Mouse (Mus musculus): ENCODE data around the gene Hspa1l. TPM values are rescaled to one million over a fixed set of nuclear protein-coding genes. Genes with fewer than 3 reads are reported as not detected.
"Not testable (repeated sequence)": the region's sequence is repeated elsewhere in the genome, so short reads cannot be mapped to it uniquely, and the experiment has no call there.

Gene Hspa1l
- polyA plus RNA-seq, 1 experiment from 2014 or later = 0.71 TPM

DNA sequence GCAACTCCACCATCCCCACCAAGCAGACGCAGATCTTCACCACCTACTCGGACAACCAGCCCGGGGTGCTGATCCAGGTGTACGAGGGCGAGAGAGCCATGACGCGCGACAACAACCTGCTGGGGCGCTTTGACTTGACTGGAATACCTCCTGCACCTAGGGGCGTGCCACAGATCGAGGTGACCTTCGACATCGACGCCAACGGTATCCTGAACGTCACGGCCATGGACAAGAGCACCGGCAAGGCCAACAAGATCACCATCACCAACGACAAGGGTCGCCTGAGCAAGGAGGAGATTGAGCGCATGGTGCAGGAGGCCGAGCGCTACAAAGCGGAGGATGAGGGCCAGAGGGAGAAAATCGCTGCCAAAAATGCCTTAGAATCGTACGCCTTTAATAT is 5.7 kb downstream of the Hspa1l start:
- Histone ChIP-seq H3K9me3 (replicated peaks) (no peaks in the 10 kb centered on the region), H3K9ac (no peak overlapping the region), H3K4me2 (replicated peaks) (no peak overlapping the region), H3K27ac (replicated peaks) (no peak overlapping the region), H3K4me3 (replicated peaks) (no peak overlapping the region), H3K36me3 (no peaks in the 10 kb centered on the region), H3K4me1 (peaks cover 14% of the 10 kb centered on the region), H3K27me3 (no peaks in the 10 kb centered on the region)
- ATAC-seq (ENCODE audit: insufficient number of reproducible peaks, low FRiP score, low TSS enrichment, low read depth) = no peak
- WGBS = 92% methylated on average over 27 of the region's 27 CpGs

DNA sequence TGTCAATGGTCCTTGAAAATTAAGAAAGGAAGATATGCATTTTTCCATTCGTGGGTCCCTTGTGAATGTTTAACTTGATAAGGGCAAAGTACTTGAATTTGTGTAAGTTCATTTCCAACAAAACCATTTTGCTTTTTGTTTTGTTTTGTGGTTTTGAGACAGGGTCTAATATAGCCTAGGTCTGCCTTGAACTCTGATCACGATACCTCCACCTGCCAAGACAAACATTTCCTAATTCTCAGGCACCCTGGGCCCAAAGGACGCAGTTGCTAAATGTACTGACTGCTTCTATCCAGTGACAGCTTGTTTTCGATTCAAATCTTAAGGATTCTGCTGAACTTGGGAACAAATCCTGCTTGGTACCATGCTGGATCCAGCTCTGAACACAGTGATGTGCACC is 7.1 kb downstream of the Hspa1l start:
- H3K36me3 ChIP-seq = no peaks in the 10 kb centered on the region
- H3K27me3 ChIP-seq = no peaks in the 10 kb centered on the region
- no peak for ATAC-seq (ENCODE audit: insufficient number of reproducible peaks, low FRiP score, low TSS enrichment, low read depth)
- H3K27ac ChIP-seq (replicated peaks) = no peak overlapping the region
- no peak overlapping the region for H3K4me2 ChIP-seq (replicated peaks)
- no peak overlapping the region for H3K4me3 ChIP-seq (replicated peaks)
- no peaks in the 10 kb centered on the region for H3K9me3 ChIP-seq (replicated peaks)
- 90% methylated on average over 4 of the region's 4 CpGs for WGBS
- H3K9ac ChIP-seq = no peak overlapping the region
- H3K4me1 ChIP-seq = peaks cover 14% of the 10 kb centered on the region

GRCm38 (mm10) chr17:34980655-34981054 is 8.2 kb downstream of the Hspa1l start:
- 6% methylated on average over 2 of the region's 2 CpGs for WGBS

DNA sequence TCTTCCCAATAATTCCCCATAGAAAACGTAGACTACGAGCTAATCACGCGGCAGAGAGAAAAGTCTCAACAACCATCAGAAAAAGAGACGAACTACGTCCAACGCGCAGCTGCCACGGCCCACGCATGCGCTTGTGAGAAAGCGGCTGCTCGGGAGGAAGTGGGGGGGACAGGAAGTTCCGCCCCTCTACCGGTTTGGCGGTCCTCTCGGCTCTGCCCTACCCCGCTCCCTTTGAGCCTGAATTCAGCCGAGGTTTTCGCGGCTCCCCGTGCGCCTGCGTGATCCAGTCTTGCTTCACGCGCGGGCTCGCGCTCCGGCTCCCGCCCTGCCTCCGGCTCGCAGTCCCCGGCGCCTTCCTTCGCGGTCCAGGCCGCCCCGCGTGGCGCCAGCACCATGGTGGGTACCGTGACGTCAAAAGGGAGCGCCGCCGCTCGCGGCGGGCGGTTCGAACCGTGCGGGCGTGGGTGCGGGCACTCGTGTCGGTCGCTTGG is 9.2 kb downstream of the Hspa1l start, which contains the start of gene Lsm2:
Lsm2 (plus strand) TSS at position 173 of the 491 bp plus-strand sequence.
- H3K4me3 ChIP-seq (replicated peaks) = peak within 1 kb of the TSS; percentile 88
- ATAC-seq (ENCODE audit: insufficient number of reproducible peaks, low FRiP score, low TSS enrichment, low read depth) = peak; percentile 94
- peak within 1 kb of the TSS; percentile 90 for H3K9ac ChIP-seq
- peaks cover 19% of the 10 kb centered on the region for H3K36me3 ChIP-seq
- peak within 1 kb of the TSS; percentile 99 for H3K27ac ChIP-seq (replicated peaks)
- under 1% methylated on average over 58 of the region's 58 CpGs for WGBS
- no peaks in the 10 kb centered on the region for H3K9me3 ChIP-seq (replicated peaks)
- peak within 1 kb of the TSS; percentile 87 for H3K4me2 ChIP-seq (replicated peaks)
- peaks cover 14% of the 10 kb centered on the region for H3K4me1 ChIP-seq
- no peaks in the 10 kb centered on the region for H3K27me3 ChIP-seq

More at GRCm38 (mm10) chr17:34980655-34981054, 8.2 kb downstream of the Hspa1l start:
- peak overlapping the region; percentile 99 for H3K27ac ChIP-seq (replicated peaks)
- H3K9ac ChIP-seq = peak overlapping the region; percentile 90; the same call in 1 of the 2 replicates
- no peaks in the 10 kb centered on the region for H3K9me3 ChIP-seq (replicated peaks)
- H3K4me2 ChIP-seq (replicated peaks) = peak overlapping the region; percentile 87
- H3K36me3 ChIP-seq = peaks cover 8% of the 10 kb centered on the region
- H3K27me3 ChIP-seq = no peaks in the 10 kb centered on the region
- H3K4me1 ChIP-seq = peaks cover 14% of the 10 kb centered on the region
- no peak for ATAC-seq (ENCODE audit: insufficient number of reproducible peaks, low FRiP score, low TSS enrichment, low read depth)
- H3K4me3 ChIP-seq (replicated peaks) = peak overlapping the region; percentile 88

DNA sequence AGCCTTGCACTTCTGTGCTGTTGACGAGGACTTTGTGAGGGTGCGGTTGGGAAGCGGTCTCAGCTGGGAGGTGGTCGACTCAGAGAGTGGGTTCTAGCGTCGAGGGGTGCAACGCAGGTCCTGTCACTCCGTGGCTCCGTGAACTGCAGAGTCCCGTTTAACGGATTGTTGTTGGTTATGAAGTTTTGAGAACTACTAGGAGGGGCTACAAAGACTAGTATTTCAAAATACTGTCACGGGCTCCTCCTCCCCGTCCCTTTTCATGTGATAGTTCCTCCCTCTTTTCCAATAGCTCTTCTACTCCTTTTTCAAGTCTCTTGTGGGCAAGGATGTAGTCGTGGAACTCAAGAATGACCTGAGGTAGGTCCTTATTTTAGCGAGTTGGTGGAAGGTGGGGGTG is 9.8 kb downstream of the Hspa1l start:
- WGBS = 0% methylated on average over 15 of the region's 15 CpGs

DNA sequence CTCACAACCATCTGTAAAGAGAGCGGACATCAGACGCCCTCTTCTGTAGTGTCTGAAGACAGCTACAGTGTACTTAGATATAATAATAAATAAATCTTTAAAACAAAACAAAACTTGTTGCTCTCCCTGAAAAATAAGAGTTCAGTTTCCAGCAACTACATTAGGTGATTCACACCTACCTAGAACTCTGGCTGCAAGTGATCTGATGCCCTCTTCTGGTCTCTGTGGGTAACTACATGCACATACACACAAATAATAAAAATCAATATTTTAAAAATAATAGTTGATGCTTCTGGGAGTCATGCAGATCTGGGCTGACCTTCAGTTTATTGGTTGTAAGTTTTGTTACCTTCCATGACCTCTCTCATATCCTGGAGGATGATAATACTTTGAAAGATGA is 11.7 kb downstream of the Hspa1l start:
- Histone ChIP-seq H3K4me3 (replicated peaks) (no peak overlapping the region), H3K4me1 (peaks cover 14% of the 10 kb centered on the region), H3K4me2 (replicated peaks) (no peak overlapping the region), H3K36me3 (peaks cover 24% of the 10 kb centered on the region), H3K9ac (no peak overlapping the region), H3K27me3 (no peaks in the 10 kb centered on the region), H3K9me3 (replicated peaks) (no peaks in the 10 kb centered on the region), H3K27ac (replicated peaks) (no peak overlapping the region)
- no peak for ATAC-seq (ENCODE audit: insufficient number of reproducible peaks, low FRiP score, low TSS enrichment, low read depth)
- WGBS = 90% methylated on average over 2 of the region's 2 CpGs

More for the DNA sequence above, 9.8 kb downstream of the Hspa1l start:
- peak overlapping the region; percentile 87 for H3K4me2 ChIP-seq (replicated peaks)
- H3K27ac ChIP-seq (replicated peaks) = peak overlapping the region; percentile 99
- peak overlapping the region; percentile 88 for H3K4me3 ChIP-seq (replicated peaks)
- peak overlapping the region; percentile 90 for H3K9ac ChIP-seq
- ATAC-seq (ENCODE audit: insufficient number of reproducible peaks, low FRiP score, low TSS enrichment, low read depth) = no peak; the same call in 1 of the 2 replicates
- no peaks in the 10 kb centered on the region for H3K9me3 ChIP-seq (replicated peaks)
- peaks cover 20% of the 10 kb centered on the region for H3K36me3 ChIP-seq
- peaks cover 14% of the 10 kb centered on the region for H3K4me1 ChIP-seq
- H3K27me3 ChIP-seq = no peaks in the 10 kb centered on the region

GRCm38 (mm10) chr17:34994751-34995150 is 22.2 kb downstream of the Hspa1l start:
- Histone ChIP-seq H3K4me2 (replicated peaks) (no peak overlapping the region), H3K4me3 (replicated peaks) (no peak overlapping the region), H3K27me3 (no peaks in the 10 kb centered on the region), H3K9ac (no peak overlapping the region), H3K36me3 (peaks cover 32% of the 10 kb centered on the region), H3K9me3 (replicated peaks) (no peaks in the 10 kb centered on the region), H3K27ac (replicated peaks) (no peak overlapping the region), H3K4me1 (peaks cover 22% of the 10 kb centered on the region)
- no peak for ATAC-seq (ENCODE audit: insufficient number of reproducible peaks, low FRiP score, low TSS enrichment, low read depth)

- peaks cover 27% of the 10 kb centered on the region for H3K4me1 ChIP-seq
- not testable (repeated sequence) for ATAC-seq (ENCODE audit: insufficient number of reproducible peaks, low FRiP score, low TSS enrichment, low read depth); H3K4me2 ChIP-seq (replicated peaks); H3K9ac ChIP-seq; H3K27ac ChIP-seq (replicated peaks); H3K9me3 ChIP-seq (replicated peaks); H3K27me3 ChIP-seq; H3K4me3 ChIP-seq (replicated peaks)
- peaks cover 30% of the 10 kb centered on the region for H3K36me3 ChIP-seq
- 89% methylated on average over 4 of the region's 4 CpGs for WGBS
Observed at GRCm38 (mm10) chr17:34995192-34995591, 22.7 kb downstream of the Hspa1l start.

- H3K4me2 ChIP-seq (replicated peaks); ATAC-seq (ENCODE audit: insufficient number of reproducible peaks, low FRiP score, low TSS enrichment, low read depth); H3K4me3 ChIP-seq (replicated peaks); H3K9me3 ChIP-seq (replicated peaks); H3K9ac ChIP-seq; H3K27me3 ChIP-seq; H3K27ac ChIP-seq (replicated peaks): not testable (repeated sequence)
- Histone ChIP-seq H3K4me1 (peaks cover 27% of the 10 kb centered on the region), H3K36me3 (peaks cover 27% of the 10 kb centered on the region)
- 93% methylated on average over 4 of the region's 4 CpGs for WGBS
Observed at GRCm38 (mm10) chr17:34995927-34996326, 23.4 kb downstream of the Hspa1l start.

- Histone ChIP-seq H3K4me2 (replicated peaks) (no peak overlapping the region), H3K9me3 (replicated peaks) (no peaks in the 10 kb centered on the region), H3K9ac (no peak overlapping the region), H3K4me1 (peaks cover 27% of the 10 kb centered on the region), H3K27me3 (no peaks in the 10 kb centered on the region), H3K27ac (replicated peaks) (no peak overlapping the region), H3K36me3 (peaks cover 22% of the 10 kb centered on the region), H3K4me3 (replicated peaks) (no peak overlapping the region)
- WGBS = 90% methylated on average over 13 of the region's 14 CpGs
- ATAC-seq (ENCODE audit: insufficient number of reproducible peaks, low FRiP score, low TSS enrichment, low read depth) = no peak
Observed at GRCm38 (mm10) chr17:34996411-34997141, 24.1 kb downstream of the Hspa1l start.

DNA sequence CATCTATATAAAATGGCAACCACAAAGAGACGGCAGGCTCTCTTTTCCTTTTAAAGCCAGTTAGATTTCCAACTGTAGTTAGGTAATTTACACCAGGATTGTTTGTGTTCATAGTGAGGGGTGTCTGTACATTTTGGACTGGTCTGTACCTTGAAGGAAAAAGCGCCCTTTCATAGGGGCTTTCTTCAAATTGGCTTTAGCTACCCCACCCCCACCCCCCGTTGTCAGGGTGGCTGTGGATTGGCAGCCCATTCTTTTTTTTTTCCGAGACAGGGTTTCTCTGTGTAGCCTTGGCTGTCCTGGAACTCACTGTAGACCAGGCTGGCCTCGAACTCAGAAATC is 24.6 kb downstream of the Hspa1l start:
- WGBS = 92% methylated on average over 5 of the region's 5 CpGs
- Histone ChIP-seq H3K27ac (replicated peaks) (no peak overlapping the region), H3K4me1 (peaks cover 31% of the 10 kb centered on the region), H3K9me3 (replicated peaks) (no peaks in the 10 kb centered on the region), H3K27me3 (no peaks in the 10 kb centered on the region), H3K4me3 (replicated peaks) (no peak overlapping the region), H3K36me3 (peaks cover 22% of the 10 kb centered on the region), H3K4me2 (replicated peaks) (no peak overlapping the region), H3K9ac (no peak overlapping the region)
- no peak for ATAC-seq (ENCODE audit: insufficient number of reproducible peaks, low FRiP score, low TSS enrichment, low read depth)
